Comparison of ENCODE assay signal across 11 mouse cellular contexts in genomic region chr12:52848519-52848855, GRCm38 (mm10).
DNase-seq lines count a peak whose midpoint lies in the region; ATAC-seq lines count a peak whose summit lies in the region.
"Had no signal": no experiment of that assay in that cellular context is flagged by ENCODE, and none has a peak within 500 bp of the region (broad histone marks: within the 10 kb centered on the region; RNA-seq: fewer than 3 reads in every experiment).

No protein-coding gene starts in this region.

- H3K27ac ChIP-seq in heart, embryonic 13.5 days (replicated peaks): peak overlapping the region; percentile 71
- H3K27ac ChIP-seq in embryonic facial prominence, embryonic 10.5 days (replicated peaks): peak overlapping the region; percentile 37; the same call in 1 of the 2 replicates
- no peak overlapping the region for H3K27ac ChIP-seq in forebrain, embryonic 16.5 days (ENCODE audit: low read length)
- no peak overlapping the region for H3K27ac ChIP-seq in liver, embryonic 15.5 days (replicated peaks)
- H3K27ac ChIP-seq: limb, embryonic 12.5 days had no signal

- DNase-seq in heart, postnatal 36 days: no peak
- DNase-seq in embryonic facial prominence, embryonic 10.5 days (ENCODE audit: low spot score): no peak
- DNase-seq in cerebellum, postnatal 25 days: no peak
- no peak for DNase-seq in urinary bladder, postnatal 14 days (ENCODE audit: low spot score)
- DNase-seq: cerebellum, adult 11-12 months had no signal

- H3K36me3 ChIP-seq in heart, embryonic 13.5 days: no peaks in the 10 kb centered on the region
- no peaks in the 10 kb centered on the region for H3K36me3 ChIP-seq in embryonic facial prominence, embryonic 10.5 days (replicated peaks)
- H3K36me3 ChIP-seq in forebrain, embryonic 16.5 days (ENCODE audit: control insufficient read depth, insufficient read depth): no peaks in the 10 kb centered on the region
- no peaks in the 10 kb centered on the region for H3K36me3 ChIP-seq in liver, embryonic 15.5 days (replicated peaks)
- H3K36me3 ChIP-seq: limb, embryonic 12.5 days had no signal

- 0 out of 2 replicates have a peak overlapping the region, but pooled peaks have one; percentile 24 for H3K4me3 ChIP-seq in heart, embryonic 13.5 days
- H3K4me3 ChIP-seq in embryonic facial prominence, embryonic 10.5 days: no peak overlapping the region
- H3K4me3 ChIP-seq in forebrain, embryonic 16.5 days (replicated peaks; ENCODE audit: low read length): no peak overlapping the region
- no peak overlapping the region for H3K4me3 ChIP-seq in liver, embryonic 15.5 days (replicated peaks)
- H3K4me3 ChIP-seq: erythroblast, embryonic 14.5 days; limb, embryonic 12.5 days had no signal

- peak overlapping the region; percentile 56; the same call in 1 of the 2 replicates for H3K9ac ChIP-seq in heart, embryonic 13.5 days
- H3K9ac ChIP-seq in forebrain, embryonic 16.5 days (replicated peaks; ENCODE audit: low read depth, low read length): no peak overlapping the region
- no peak overlapping the region for H3K9ac ChIP-seq in liver, embryonic 15.5 days
- H3K9ac ChIP-seq: limb, embryonic 12.5 days had no signal

- WGBS in heart, embryonic 13.5 days: 50% methylated on average over 7 of the region's 7 CpGs
- WGBS in embryonic facial prominence, embryonic 10.5 days: 62% methylated on average over 7 of the region's 7 CpGs
- WGBS in forebrain, embryonic 16.5 days: 68% methylated on average over 7 of the region's 7 CpGs
- WGBS in liver, embryonic 15.5 days (ENCODE audit: insufficient replicate concordance): 54% methylated on average over 7 of the region's 7 CpGs

- H3K27me3 ChIP-seq in heart, embryonic 13.5 days (replicated peaks): no peaks in the 10 kb centered on the region
- H3K27me3 ChIP-seq in embryonic facial prominence, embryonic 10.5 days (replicated peaks; ENCODE audit: low read depth, poor library complexity, severe bottlenecking): no peaks in the 10 kb centered on the region
- H3K27me3 ChIP-seq in forebrain, embryonic 16.5 days (replicated peaks; ENCODE audit: control insufficient read depth, insufficient read depth, low read length): no peaks in the 10 kb centered on the region
- H3K27me3 ChIP-seq in liver, embryonic 15.5 days: no peaks in the 10 kb centered on the region
- H3K27me3 ChIP-seq: limb, embryonic 12.5 days had no signal

- no peak for ATAC-seq in heart, embryonic 13.5 days (ENCODE audit: extremely low read depth, insufficient number of reproducible peaks, low FRiP score, low TSS enrichment)
- ATAC-seq in forebrain, embryonic 16.5 days: 0 out of 2 replicates have a peak, but pooled peaks have one; percentile 27
- peak; percentile 28; the same call in 1 of the 2 replicates for ATAC-seq in liver, embryonic 15.5 days (ENCODE audit: insufficient read depth)
- ATAC-seq in megakaryocyte-erythroid progenitor cell, adult 5-6 weeks (replicated peaks; ENCODE audit: low FRiP score, low TSS enrichment, poor library complexity, severe bottlenecking): no peak

- peak overlapping the region; percentile 56 for H3K4me2 ChIP-seq in heart, embryonic 13.5 days
- no peak overlapping the region for H3K4me2 ChIP-seq in forebrain, embryonic 16.5 days (ENCODE audit: low read length)
- H3K4me2 ChIP-seq in liver, embryonic 15.5 days: peak overlapping the region; percentile 13; the same call in 1 of the 2 replicates
- H3K4me2 ChIP-seq: limb, embryonic 12.5 days had no signal

- H3K9me3 ChIP-seq in heart, embryonic 13.5 days: no peaks in the 10 kb centered on the region
- no peaks in the 10 kb centered on the region for H3K9me3 ChIP-seq in embryonic facial prominence, embryonic 10.5 days
- H3K9me3 ChIP-seq in forebrain, embryonic 16.5 days (ENCODE audit: control insufficient read depth, low read length): no peaks in the 10 kb centered on the region
- H3K9me3 ChIP-seq in liver, embryonic 15.5 days (replicated peaks): no peaks in the 10 kb centered on the region
- H3K9me3 ChIP-seq: limb, embryonic 12.5 days had no signal

- H3K4me1 ChIP-seq in heart, embryonic 13.5 days: peaks cover 51% of the 10 kb centered on the region
- peaks cover 16% of the 10 kb centered on the region for H3K4me1 ChIP-seq in embryonic facial prominence, embryonic 10.5 days
- peaks cover 10% of the 10 kb centered on the region for H3K4me1 ChIP-seq in forebrain, embryonic 16.5 days (replicated peaks; ENCODE audit: control insufficient read depth, insufficient read depth, low read length)
- no peaks in the 10 kb centered on the region for H3K4me1 ChIP-seq in liver, embryonic 15.5 days (replicated peaks)

- intact Hi-C loops in heart, postnatal 36 days (cut with DNase I): no loop called here

Comparison
In these comparisons a context has a peak if more than half of its experiments do, and no peak if none do; other contexts are left out.
1. ATAC-seq: peak in forebrain, embryonic 16.5 days (single experiment) and liver, embryonic 15.5 days (single experiment); none in heart, embryonic 13.5 days (single experiment) and megakaryocyte-erythroid progenitor cell, adult 5-6 weeks (single experiment).
2. H3K27ac ChIP-seq: peak in heart, embryonic 13.5 days (single experiment) and embryonic facial prominence, embryonic 10.5 days (single experiment); none in forebrain, embryonic 16.5 days (single experiment) and liver, embryonic 15.5 days (single experiment).